Mouse (Mus musculus): ENCODE measurements around the gene Zyg11a.

- TF ChIP-seq CTCF (IDR thresholded peaks at IDR 0.05) (no peak), EP300 (IDR thresholded peaks at IDR 0.05) (no peak)
These were observed 1.2 kb upstream of the Zyg11a start for GRCm38 (mm10) chr4:108219019-108219418.
